Mouse (Mus musculus) c-Kit-positive CD71-negative TER-119-negative erythroid progenitor cells, embryonic 14.5 days (primary cell): ENCODE measurements around the gene Kif7.

Experiments
- DNase-seq: peaks from one replicate; pipeline ENCODE4 v3.0.0-alpha.2; 2013; ENCODE audit warnings: low read depth

Gene Kif7

DNA sequence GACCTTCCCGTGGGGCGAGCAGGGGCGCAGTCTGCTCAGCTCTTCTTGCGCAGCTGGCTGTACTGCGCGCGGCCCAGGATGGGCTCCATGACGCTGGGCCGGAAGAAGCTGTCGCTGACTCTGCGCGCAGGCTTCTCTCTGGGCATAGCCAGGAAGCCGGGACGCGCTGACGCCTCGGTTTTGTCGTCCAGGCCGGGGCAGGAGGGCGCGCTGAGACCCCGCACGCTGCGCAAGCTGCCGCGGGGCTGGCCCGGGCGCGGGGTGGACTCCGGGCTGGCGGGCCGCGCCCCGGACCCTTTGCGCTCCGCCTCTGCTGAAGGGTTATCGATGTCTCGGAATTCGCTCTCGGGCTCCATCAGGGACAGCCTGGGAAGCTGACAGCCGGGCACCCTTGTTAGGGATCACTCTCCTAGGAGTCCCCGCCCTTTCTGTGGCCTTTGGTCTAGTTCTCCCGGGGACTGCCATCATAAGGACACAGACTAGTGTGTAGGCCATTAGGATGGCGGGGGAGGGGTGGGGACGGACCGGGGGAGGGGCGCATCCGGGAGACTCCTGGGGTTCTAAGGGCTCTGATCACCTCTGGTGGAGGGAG lies 6.0 kb upstream of the Kif7 start:
- no peak for DNase-seq

DNA sequence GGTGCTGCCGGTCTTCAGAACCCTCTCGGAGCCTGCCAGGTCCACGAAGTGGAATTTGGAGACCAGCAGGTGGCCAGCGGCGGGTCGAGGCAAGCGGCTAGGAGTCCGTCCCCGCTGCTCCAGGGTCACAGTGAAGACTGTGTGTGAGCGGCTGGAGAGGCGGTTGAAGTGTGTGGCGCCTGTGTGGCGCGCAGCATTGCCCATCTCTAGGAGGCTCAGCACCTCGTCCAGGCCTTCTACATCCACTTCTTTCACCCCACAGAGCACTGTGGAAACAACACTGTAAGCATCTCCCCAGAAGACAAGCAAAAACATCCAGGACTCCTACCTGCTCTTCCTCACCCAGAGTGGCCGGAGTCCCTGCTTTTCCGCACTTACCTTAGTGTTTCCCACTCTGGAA lies 4.7 kb downstream of the Kif7 start:
- DNase-seq: no peak

DNA sequence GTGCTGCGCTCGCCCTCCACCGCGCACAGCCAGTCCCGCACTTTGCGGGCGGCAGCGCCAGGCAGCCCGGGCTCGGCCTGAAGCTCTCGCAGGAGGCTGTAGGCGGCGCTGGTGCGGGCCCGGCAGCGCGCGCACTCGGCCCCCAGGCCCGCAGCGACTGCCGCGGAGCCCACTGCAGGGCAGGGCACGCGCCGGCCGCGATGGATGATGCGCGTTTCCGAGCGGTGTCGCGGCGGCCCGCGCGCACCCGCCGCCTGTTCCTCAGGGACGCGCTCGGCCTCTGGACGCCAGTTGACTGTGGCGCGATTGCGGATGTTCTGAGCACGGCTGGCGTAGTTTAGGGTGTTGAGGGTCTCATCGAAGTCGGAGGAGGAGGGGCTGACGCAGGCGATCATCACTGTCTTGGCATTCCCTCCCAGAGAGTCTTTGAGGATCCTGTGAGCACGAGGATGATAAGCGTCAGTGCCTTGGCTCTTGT lies 5.4 kb downstream of the Kif7 start:
- DNase-seq: no peak

DNA sequence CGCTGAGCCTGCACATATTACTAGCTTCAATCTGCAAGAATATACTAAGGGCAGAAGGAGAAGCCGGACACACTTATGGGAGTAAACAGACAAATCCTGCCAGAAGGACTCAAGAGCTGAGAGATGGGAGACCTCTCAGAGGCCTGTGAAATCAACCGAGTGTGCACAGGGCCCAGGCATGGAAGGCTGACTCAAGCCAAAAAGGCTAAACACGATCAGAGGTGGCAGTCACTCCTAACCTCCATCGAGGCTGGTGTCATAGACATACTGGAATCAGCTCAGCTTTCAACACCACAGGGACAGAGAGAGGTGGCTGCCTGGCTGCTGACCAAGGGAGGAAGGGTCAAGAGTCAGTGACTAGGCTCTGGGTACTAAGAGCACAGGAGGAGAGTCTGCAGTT lies 10.3 kb downstream of the Kif7 start:
- DNase-seq: no peak

DNA sequence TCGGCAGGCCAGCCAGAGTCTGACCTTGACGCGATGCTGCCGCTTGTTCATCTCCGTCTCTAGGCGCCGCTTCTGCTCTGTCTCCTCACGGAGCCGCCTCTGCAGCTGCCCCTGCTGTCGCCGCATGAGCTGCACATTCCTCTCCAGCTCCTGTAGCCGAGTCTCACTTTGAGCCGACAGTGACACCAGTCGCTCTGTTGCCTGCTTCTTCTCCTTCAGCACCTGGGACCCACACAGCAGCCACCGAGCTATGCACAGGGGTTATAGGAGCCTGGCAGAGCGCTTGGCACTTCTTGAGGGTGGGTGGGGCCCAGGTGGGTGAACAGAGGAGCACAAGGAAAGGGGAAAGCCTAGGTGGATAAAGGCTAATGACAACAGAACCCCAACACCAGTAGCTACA lies 12.8 kb downstream of the Kif7 start:
- DNase-seq: no peak

DNA sequence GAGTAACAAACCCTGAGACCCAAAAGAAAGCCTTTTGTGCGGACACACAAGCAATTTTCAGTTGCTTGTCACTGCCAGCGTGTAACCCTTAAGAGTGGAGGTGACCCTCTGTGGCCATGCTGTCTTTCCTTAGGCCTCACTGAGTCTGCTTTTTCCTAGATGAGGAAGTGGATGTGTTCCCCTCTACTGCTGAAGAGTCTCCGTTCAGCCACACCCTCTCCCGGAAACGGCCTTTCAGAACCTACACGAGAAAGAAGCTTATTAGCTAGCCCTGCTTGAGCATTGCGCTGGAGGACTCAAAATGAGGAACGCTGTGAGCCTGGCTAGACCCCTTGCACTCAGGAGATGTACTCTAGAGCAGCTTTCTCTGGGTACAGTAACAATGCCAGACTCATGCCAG lies 19.0 kb downstream of the Kif7 start:
- DNase-seq: no peak

DNA sequence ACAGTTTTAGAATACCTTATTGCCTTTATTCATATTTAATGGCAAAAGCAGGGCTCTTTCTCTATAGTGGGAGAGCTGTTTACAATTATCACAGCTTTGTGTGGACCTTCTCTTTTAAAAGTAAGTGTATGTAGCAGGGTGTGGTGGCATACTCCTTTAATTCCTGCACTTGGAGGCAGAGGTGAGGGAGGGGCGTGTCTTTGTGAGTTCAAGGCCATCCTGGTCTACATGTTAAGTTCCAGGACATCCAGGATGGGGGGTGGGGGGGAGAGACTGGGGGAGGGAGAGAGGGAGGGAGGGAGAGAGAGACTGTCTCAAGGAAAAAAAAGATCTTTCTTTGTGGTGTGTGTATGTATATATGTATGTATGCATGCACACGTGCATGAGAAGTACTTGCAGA lies 35.3 kb downstream of the Kif7 start:
- no peak for DNase-seq

DNA sequence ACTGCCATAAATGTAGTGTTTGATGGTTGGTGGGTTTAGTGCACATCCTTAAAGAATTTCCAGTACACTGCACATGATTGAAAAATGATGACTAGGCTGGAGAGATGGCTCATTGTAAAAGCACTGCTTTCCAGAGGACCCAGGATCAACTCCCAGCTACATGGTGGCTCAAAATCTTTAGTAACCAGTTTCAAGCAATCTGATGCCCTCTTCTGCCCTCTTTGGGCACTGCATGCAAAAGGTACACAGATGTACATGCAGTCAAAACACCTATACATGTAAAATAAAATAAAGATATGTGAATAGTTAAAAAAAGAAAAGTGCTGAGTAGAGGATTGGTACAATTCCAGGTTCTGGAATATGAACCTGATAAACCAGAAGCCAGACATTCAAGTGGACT lies 36.3 kb downstream of the Kif7 start:
- no peak for DNase-seq

DNA sequence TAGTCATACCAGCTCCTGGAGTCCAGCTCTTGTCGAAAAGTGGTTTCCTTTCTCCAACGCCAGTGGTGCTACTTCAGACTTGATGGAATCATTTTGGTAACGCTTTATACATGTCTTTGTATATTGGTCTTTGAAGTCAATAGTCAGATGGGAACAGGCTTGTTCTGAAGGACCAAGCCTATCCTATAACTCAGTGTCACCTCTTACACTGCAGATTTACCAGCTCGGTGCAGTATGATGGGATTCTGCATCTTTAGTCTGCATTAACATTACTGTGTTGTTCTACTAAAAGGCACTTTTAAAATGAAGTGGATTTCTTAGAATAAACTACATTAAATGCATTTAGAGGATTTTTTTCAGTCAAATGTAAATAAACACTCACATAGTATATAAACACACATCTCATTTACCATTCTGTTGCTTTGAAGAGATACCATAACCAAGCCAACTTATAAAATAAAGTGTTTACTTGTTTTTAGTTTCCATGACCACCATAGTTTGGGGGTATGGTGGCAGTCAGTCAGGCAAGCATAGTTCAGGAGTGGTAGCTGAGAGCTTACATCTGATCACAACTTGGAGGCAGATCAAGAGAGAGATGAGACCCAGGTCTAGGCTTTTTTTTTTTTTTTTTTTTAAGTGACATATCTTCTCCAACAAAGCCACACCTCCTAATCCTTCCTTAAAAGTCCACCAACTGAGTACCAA lies 44.5 kb downstream of the Kif7 start:
- no peak for DNase-seq

DNA sequence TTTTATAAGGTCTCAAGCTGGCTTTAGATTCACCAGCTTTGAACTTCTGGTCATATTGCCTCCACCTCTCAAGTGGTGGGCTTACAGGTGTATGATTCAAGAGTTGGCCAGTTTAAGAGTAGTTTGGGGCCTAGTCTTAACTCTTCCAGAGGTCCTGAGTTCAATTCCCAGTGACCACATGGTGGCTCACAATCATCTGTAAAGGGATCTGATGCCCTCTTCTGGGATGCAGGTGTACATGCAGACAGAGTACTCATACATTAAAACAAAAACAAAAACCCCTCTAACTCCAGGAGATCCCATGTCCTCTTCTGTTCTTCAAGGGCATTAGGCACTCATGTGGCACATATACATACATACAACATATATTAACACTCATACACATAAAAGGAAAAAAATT lies 48.8 kb downstream of the Kif7 start:
- no peak for DNase-seq

DNA sequence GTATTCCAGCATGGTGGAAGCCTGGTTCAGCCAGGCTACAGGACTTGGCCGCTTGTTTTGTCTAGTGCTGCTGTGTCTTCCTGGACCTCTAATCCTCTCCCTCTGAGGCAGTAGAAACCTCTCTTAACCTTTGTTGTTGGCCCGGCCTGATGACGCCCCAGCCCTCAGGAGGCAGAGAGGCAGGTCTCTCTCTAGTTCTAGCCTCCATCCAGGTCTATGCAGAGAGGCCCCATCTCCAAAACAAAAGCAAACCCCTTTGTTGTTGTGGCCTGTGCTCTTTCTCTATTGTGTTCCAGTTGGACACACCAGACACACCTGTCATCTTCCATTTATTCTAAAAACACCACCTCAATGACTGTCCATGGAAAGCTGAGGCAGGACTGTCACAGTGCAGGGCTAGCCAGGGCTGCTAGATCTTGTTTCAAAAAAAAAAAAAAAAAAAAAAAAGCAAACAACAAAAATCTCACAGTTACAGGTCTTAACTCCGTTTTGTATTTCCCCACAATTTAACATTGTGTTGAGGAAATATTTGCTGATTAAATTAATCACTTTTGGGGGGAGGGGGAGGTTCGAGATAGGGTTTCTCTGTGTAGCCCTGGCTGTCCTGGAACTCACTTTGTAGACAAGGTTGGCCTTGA lies 54.1 kb downstream of the Kif7 start:
- no peak for DNase-seq

DNA sequence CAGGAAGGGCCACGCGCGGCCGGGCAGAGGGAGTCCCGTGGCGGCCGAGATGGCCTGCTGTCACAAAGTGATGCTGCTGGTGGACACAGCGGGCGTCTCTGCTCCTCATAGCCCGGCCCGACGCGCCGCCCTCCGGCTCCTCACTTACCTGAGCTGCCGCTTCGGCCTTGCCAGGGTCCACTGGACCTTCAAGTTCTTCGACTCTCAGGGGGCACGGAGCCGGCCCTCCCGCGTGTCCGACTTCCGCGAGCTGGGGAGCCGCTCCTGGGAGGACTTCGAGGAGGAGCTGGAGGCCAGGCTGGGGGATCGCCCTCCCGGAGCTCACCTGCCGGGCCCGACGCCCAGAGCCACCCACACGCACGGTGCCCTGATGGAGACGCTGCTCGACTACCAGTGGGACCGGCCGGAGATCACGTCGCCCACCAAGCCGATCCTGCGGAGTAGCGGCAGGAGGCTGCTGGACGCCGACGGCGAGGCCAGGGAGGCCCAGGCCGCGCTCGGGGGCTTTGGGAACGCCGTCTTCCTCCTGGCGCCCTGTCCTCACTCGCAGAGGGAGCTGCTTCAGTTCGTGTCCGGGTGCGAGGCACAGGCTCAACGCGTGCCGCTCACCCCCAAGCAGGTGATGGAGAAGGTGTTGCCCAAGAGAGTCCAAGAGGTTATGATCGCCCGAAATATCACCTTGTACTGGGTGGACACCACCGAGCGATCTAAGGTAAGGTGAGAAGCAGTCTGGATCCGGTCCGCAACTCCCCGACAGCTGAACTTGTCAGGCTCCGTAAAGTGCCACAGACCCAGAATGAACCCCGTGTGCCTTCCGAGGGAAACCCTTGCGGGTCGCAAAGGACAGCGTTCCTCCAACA lies 55.0 kb downstream of the Kif7 start:
- no peak for DNase-seq

DNA sequence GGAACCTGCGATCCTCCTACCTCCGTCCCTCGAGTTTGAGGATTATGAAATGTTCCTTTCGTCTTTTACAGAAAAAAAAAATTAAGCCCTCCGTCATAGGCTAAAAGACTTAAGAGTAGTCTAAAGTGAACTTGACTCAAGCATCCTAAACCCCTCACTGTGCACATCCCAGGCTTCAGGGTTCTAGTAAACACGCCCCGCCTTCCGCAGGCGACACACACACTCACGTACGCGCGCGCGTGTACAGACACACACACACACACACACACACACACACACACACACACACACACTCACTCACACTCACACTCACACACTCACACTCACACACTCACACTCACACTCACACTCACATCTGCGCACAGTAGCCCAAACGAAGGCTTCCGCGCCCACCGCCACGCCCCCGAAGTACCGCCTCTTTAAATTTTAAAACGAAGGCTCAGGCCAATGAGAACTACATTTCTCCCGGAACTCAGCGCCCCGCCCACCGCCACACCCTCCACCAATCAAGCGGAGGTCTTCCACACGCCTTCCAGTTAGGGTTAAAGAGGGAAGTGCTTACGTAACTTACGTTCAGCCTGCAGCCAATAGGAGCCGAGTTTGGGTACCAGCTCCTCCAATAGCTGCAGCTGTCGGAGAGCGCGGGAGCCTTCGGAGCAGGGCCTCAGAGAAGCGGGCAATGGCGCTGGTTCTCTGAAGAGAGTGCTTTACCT lies 55.8 kb downstream of the Kif7 start, which contains the start of gene Ticrr:
Gene Ticrr (plus strand): TSS at position 619 of the 713 bp plus-strand sequence.
- DNase-seq: peak; percentile 92

DNA sequence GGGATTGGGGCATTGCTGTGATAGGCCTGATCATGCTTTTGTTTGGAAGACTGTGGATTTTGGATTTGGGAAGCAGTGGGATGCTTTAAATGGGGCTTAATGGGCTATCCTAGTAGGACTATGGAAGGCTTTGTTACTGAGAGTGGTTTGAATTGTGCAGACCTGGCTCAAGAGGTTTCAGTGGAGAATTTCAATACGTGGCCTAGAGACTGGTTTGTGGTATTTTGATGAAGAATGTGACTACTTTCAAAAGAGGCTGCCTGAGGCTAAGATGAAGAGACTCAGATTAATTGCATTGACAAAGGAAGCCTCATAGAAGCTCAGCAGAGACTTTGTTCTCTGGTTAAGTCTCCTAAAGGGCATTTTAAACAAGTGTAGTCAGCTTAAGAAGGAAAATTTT lies 60.9 kb downstream of the Kif7 start:
- no peak for DNase-seq

DNA sequence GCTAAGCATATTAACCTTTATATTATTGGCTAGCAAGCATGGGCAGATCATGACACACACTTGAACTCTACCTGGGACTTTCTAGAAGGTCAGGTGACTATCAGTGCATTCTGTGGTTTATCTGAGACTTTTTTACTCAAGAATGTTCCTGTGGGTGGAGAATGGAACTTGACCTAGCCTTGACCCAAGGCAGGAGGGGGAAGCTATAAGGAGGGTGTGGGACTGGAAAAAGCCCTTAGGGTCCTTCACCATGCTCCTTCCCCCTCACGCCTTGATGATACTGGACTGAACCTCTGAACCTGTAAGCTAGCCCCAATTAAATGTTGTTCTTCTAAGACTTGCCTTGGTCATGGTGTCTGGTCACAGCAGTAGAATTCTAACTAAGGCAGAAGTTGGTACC lies 61.3 kb downstream of the Kif7 start:
- no peak for DNase-seq

DNA sequence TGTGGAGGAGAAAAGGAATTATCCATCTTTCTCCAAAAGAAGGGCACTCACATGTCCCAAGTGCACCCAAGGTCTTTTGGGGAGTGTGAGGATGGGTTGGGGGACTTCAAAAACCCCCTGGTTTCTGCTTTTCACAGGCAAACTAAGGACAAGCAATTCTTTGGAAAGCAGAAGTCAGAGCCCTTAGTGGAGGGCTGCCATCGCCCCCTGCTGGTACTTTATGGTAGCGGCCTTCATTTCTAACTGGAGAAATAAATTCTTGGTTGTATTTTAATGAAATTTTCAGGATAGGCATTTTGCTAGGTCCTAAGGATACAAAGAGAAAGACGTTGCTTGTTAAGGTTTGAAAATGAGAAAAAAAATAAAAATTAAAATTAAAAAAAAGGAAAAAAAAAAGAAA lies 66.5 kb downstream of the Kif7 start:
- peak; percentile 51 for DNase-seq
